Mouse (Mus musculus) lung, embryonic 14.5 days (tissue): ENCODE measurements at regions not wholly inside any gene's neighbourhood (a gene's known extent, or its start where the extent isn't known, plus 50 kb on each side); places are given as distances from the start of the nearest gene placed in this dataset.

Experiments
- ATAC-seq: fragments of 200-750 bp; cut with Nextera tagmentation; 2 replicates; pipeline ENCODE4 v1.8.0; 2017; ENCODE audit warnings: mild to moderate bottlenecking, moderate TSS enrichment, moderate library complexity; ENCODE audit not compliant: insufficient read depth
- DNase-seq: peaks from one replicate; pipeline ENCODE4 v3.0.0-alpha.2; 2015
- H3K27ac ChIP-seq: fragments of 300-500 bp; sonication (generic); 2 replicates; pipeline ENCODE4 v1.5.1; 2014; ENCODE audit warnings: low read depth, mild to moderate bottlenecking, moderate library complexity
- H3K27me3 ChIP-seq: fragments of 300-500 bp; sonication (generic); 2 replicates; pipeline ENCODE4 v1.6.1; 2014; ENCODE audit warnings: low read length, control low read depth; ENCODE audit not compliant: insufficient read depth
- H3K36me3 ChIP-seq: fragments of 300-500 bp; sonication (generic); 2 replicates; pipeline ENCODE4 v1.6.1; 2014; ENCODE audit warnings: control low read depth; ENCODE audit not compliant: insufficient read depth
- H3K4me1 ChIP-seq: fragments of 300-500 bp; sonication (generic); 2 replicates; pipeline ENCODE4 v1.6.1; 2014; ENCODE audit warnings: antibody characterized with exemption, control low read depth; ENCODE audit not compliant: insufficient read depth
- H3K4me2 ChIP-seq: fragments of 300-500 bp; sonication (generic); 2 replicates; pipeline ENCODE4 v1.6.1; 2014; ENCODE audit warnings: mild to moderate bottlenecking
- H3K4me3 ChIP-seq: fragments of 300-500 bp; sonication (generic); 2 replicates; pipeline ENCODE4 v1.5.1; 2014; ENCODE audit warnings: low read depth, low read length
- H3K9ac ChIP-seq: fragments of 300-500 bp; sonication (generic); 2 replicates; pipeline ENCODE4 v1.6.1; 2014
- H3K9me3 ChIP-seq: fragments of 300-500 bp; sonication (generic); 2 replicates; pipeline ENCODE4 v1.6.1; 2016; ENCODE audit warnings: low read depth, low read length, control low read depth
- CTCF ChIP-seq: IDR thresholded peaks from 2 replicates; pipeline ENCODE4 v1.5.1; 2016; ENCODE audit warnings: antibody characterized with exemption, low read depth
- WGBS: fragments of 180-500 bp; shearing (Covaris S2); extraction: QIAGEN DNeasy Blood & Tissue Kit; methylation state at CpG from one replicate; pipeline ENCODE4 v1.1.7; 2014; 5-methylcytosine and 5-hydroxymethylcytosine counted together

DNA sequence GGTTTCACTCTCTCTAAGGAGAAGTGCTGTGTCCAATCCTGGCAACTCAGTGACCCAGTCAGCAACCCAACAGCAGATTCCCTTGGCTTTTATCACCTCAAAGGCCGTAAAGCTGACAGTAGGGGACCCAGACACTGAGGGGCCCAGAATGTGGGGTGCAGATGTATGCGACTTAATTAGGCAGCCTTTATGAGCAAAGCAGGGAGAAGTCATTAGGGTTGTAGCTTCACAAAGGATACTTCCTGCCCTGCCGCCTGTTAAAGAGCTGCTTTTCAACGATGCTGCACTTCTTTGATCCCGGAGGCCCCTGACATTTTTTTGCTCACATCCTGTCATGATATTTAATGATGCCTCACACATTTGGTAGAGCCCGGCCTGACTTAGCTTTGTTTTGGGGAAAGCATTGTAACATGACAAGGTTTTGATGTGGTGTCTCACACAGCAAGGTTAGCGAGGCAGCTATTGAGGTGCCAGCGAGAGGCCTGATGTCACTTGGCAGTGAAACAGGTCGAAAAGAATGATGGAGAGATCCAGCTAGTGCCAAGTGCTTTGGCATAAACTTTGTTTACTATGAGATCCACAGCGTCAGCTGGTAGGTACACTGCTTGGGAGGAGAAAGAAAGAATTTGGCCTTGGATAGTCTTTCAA lies 240.2 kb downstream of the Slc4a3 start:
- no peak overlapping the region for H3K4me3 ChIP-seq
- DNase-seq (no peak), ATAC-seq (no peak)
- no peak overlapping the region for H3K27ac ChIP-seq
- no peaks in the 10 kb centered on the region for H3K27me3 ChIP-seq
- no peak overlapping the region for H3K4me2 ChIP-seq
- 42% methylated on average over 10 of the region's 10 CpGs for WGBS
- no peaks in the 10 kb centered on the region for H3K4me1 ChIP-seq
- no peaks in the 10 kb centered on the region for H3K36me3 ChIP-seq
- no peak for TF ChIP-seq CTCF
- no peak overlapping the region for H3K9ac ChIP-seq
- no peaks in the 10 kb centered on the region for H3K9me3 ChIP-seq

DNA sequence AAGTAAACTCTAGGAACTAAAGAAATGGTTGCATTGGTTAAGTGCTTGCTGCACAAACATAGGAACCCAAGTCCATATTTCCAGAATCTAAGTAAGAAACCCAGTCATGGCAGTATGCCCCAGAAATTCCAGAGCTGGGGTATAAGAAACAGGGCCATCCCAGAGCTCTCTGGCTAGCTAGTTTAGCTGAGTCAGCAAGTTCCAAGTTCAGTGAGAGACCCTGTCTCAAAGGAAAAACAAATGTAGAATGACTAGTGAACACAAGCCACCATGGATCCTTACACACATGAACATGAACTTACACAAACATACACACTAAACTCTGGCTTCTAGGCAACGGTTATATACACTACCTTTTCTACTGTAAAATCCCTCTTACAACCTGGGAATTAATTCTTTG lies 245.4 kb downstream of the Slc4a3 start:
- no peak for ATAC-seq
- Histone ChIP-seq H3K4me1 (no peaks in the 10 kb centered on the region), H3K27ac (no peak overlapping the region), H3K27me3 (no peaks in the 10 kb centered on the region), H3K9me3 (no peaks in the 10 kb centered on the region), H3K9ac (no peak overlapping the region), H3K4me2 (no peak overlapping the region), H3K4me3 (no peak overlapping the region), H3K36me3 (no peaks in the 10 kb centered on the region)
- no peak for DNase-seq
- no peak for TF ChIP-seq CTCF
- WGBS = 82% methylated on average over 1 of the region's 1 CpGs

DNA sequence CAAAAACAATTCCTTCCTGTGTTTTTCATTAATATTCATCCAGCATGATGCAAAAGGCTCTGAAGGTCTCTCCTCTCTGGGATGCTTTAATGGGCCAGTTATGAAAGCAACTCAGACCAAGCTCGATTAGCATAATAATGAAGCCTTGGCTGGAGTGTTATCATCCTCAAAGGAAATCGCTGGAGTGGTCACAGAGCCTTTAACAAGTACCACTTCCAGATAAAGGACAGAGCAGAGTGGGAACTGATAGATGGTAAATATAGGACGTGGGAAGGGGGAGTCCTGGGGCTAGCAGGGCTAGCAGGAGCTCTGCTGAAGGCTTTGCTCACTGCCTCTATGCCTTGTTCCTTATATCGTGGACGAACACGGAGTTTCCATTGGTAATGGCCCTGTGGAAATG lies 251.7 kb downstream of the Slc4a3 start:
- ATAC-seq = no peak
- Histone ChIP-seq H3K27me3 (no peaks in the 10 kb centered on the region), H3K9me3 (no peaks in the 10 kb centered on the region), H3K36me3 (no peaks in the 10 kb centered on the region), H3K27ac (no peak overlapping the region), H3K9ac (no peak overlapping the region), H3K4me1 (no peaks in the 10 kb centered on the region), H3K4me3 (no peak overlapping the region), H3K4me2 (no peak overlapping the region)
- no peak for DNase-seq
- TF ChIP-seq CTCF = no peak
- 41% methylated on average over 6 of the region's 6 CpGs for WGBS

- no peak for TF ChIP-seq CTCF
- Histone ChIP-seq H3K9ac (no peak overlapping the region), H3K4me1 (no peaks in the 10 kb centered on the region), H3K4me2 (no peak overlapping the region), H3K9me3 (no peaks in the 10 kb centered on the region), H3K4me3 (no peak overlapping the region), H3K27ac (no peak overlapping the region), H3K27me3 (no peaks in the 10 kb centered on the region), H3K36me3 (no peaks in the 10 kb centered on the region)
- WGBS = 39% methylated on average over 6 of the region's 6 CpGs
- DNase-seq = peak; percentile 60
- peak; percentile 54; the same call in 1 of the 2 replicates for ATAC-seq
These were observed 252.5 kb downstream of the Slc4a3 start for GRCm38 (mm10) chr1:75798375-75799099.

GRCm38 (mm10) chr1:75804473-75804872 lies 258.4 kb downstream of the Slc4a3 start:
- Histone ChIP-seq H3K4me1 (no peaks in the 10 kb centered on the region), H3K4me2 (no peak overlapping the region), H3K9ac (no peak overlapping the region), H3K9me3 (no peaks in the 10 kb centered on the region), H3K36me3 (no peaks in the 10 kb centered on the region), H3K27me3 (no peaks in the 10 kb centered on the region), H3K27ac (no peak overlapping the region), H3K4me3 (no peak overlapping the region)
- 82% methylated on average over 2 of the region's 2 CpGs for WGBS
- no peak for DNase-seq
- TF ChIP-seq CTCF = no peak
- no peak for ATAC-seq

DNA sequence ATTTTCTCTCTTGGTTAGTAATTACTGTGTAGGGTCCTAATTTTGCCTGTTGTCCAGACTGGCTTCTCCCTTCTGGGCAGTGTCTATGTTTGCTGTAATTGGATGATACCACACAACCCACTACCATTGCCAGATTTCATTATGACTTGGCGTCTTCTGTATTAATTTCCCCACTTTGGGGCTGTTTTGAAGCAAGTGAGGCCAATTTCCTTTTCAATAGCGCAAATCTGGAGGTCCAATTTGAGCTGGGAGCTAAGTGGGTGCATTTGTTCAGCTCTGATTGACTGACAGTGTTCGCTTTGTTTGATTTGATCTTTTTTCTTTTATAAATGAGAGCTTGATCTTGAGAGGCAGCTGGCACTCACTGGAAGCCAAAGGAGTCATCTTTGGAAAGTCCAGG lies 266.4 kb downstream of the Slc4a3 start:
- DNase-seq (no peak), ATAC-seq (no peak)
- Histone ChIP-seq H3K4me1 (no peaks in the 10 kb centered on the region), H3K27ac (no peak overlapping the region), H3K27me3 (no peaks in the 10 kb centered on the region), H3K9me3 (no peaks in the 10 kb centered on the region), H3K4me3 (no peak overlapping the region), H3K4me2 (no peak overlapping the region), H3K36me3 (no peaks in the 10 kb centered on the region), H3K9ac (no peak overlapping the region)
- WGBS = 82% methylated on average over 3 of the region's 3 CpGs
- TF ChIP-seq CTCF = no peak

DNA sequence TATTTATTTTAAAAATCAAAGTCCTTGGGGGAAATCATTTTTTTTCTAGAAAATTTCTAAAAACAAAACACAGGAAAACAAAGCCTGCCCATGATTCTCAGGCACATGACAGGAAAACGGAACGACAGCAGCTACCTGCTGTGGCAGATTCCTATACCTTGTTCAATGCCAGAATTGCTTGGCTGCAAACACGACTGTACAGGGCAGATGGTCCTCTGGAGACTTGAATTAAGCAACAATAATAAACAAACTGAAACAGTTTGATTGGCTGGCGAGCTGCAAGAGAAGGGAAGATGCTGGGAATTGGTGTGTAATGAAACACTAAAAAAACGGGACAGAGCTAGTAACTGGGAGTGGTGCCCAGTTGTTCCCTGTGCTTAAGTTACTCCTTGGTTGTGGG lies 280.1 kb downstream of the Slc4a3 start:
- H3K4me3 ChIP-seq = no peak overlapping the region
- DNase-seq = no peak
- H3K4me2 ChIP-seq = no peak overlapping the region
- H3K4me1 ChIP-seq = no peaks in the 10 kb centered on the region
- no peaks in the 10 kb centered on the region for H3K27me3 ChIP-seq
- TF ChIP-seq CTCF = no peak
- WGBS = 37% methylated on average over 5 of the region's 5 CpGs
- H3K36me3 ChIP-seq = no peaks in the 10 kb centered on the region
- no peaks in the 10 kb centered on the region for H3K9me3 ChIP-seq
- no peak overlapping the region for H3K27ac ChIP-seq
- no peak for ATAC-seq
- no peak overlapping the region for H3K9ac ChIP-seq
